Mouse (Mus musculus): ENCODE data around the gene Gm49369.
"Not testable (repeated sequence)": the region's sequence is repeated elsewhere in the genome, so short reads cannot be mapped to it uniquely, and the experiment has no call there.

Gene Gm49369

DNA sequence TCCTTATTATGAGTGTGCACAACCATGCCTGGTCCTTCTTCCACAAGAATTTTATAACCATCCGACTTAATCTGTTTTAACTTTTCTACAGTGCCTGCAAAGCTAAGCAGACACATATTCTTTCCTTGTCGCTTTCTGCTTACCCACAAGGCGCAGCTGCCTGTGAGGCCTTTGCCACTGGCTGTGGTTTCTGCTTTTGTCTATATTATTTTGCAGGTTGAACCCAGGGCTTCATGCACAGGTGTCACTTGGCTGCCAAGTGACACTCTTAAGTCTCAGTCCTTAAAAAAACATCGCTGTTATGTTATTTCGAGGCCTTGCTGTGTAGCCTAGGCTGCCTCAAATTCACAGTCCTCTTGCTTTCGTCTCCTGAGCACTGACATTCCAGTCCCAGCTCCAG is 59.8 kb downstream of the Gm49369 start:
- DNase-seq: no peak

DNA sequence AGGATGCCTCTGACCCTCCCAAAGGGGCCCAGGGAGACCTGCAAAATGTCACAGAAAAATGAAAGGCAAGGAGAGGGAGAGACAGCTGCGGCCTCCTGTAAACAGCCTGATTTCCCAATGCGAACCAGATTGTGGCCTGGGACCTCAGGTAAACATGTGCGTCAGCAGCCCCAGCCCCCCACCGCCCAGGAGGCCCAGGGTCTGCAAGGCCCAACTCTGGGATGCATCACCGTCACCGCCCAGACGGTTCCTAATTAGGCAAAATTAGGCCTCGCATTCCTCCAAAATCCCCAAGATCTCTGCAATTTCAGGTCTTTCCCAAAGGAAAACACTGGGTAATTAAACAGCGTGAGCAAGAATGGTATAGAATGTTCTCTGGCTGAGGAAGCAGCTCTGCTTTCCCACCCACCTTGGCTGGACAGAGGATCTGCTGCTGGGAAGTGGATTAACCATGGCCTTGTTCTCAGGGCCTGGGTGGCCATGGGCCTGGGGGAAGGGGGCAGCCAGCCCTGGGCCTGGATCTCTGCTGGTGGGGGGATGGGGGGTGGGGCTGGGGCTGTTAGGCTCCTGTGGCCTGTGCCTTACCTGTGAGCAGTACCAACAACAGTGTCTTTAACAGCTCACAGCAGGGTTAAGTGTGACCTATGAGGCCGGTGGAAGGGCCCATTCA is 60.7 kb downstream of the Gm49369 start:
- not testable (repeated sequence) for DNase-seq

All from right cerebral cortex, postnatal 25 days (tissue).